Mouse (Mus musculus) heart, embryonic 11.5 days (tissue): ENCODE measurements around the gene Dmkn. TPM values are rescaled to one million over a fixed set of nuclear protein-coding genes. Genes with fewer than 3 reads are reported as not detected.

Experiments used
- ATAC-seq: fragments of 200-750 bp; cut with Nextera tagmentation; replicated peaks from 2 replicates; pipeline ENCODE4 v1.8.0; 2017; ENCODE audit warnings: moderate library complexity; ENCODE audit not compliant: insufficient number of reproducible peaks, low FRiP score, low TSS enrichment
- H3K27ac ChIP-seq: fragments of 300-500 bp; sonication (generic); 2 replicates; pipeline ENCODE4 v1.5.1; 2014; ENCODE audit warnings: mild to moderate bottlenecking, low read depth, low read length
- H3K27me3 ChIP-seq: fragments of 300-500 bp; sonication (generic); 2 replicates; pipeline ENCODE4 v1.6.1; 2014; ENCODE audit warnings: mild to moderate bottlenecking, low read length, mixed read lengths; ENCODE audit not compliant: control insufficient read depth, insufficient read depth
- H3K36me3 ChIP-seq: fragments of 300-500 bp; sonication (generic); 2 replicates; pipeline ENCODE4 v1.6.1; 2014; ENCODE audit warnings: mild to moderate bottlenecking, low read length, moderate library complexity, mixed read lengths; ENCODE audit not compliant: control insufficient read depth, insufficient read depth
- H3K4me1 ChIP-seq: fragments of 300-500 bp; sonication (generic); 2 replicates; pipeline ENCODE4 v1.6.1; 2014; ENCODE audit warnings: low read length; ENCODE audit not compliant: control insufficient read depth, insufficient read depth
- H3K4me2 ChIP-seq: fragments of 300-500 bp; sonication (generic); 2 replicates; pipeline ENCODE4 v1.6.1; 2014; ENCODE audit warnings: mild to moderate bottlenecking, moderate library complexity
- H3K4me3 ChIP-seq: fragments of 300-500 bp; sonication (generic); 2 replicates; pipeline ENCODE4 v1.5.1; 2014; ENCODE audit warnings: low read depth, low read length
- H3K9ac ChIP-seq: fragments of 300-500 bp; sonication (generic); 2 replicates; pipeline ENCODE4 v1.6.1; 2014; ENCODE audit warnings: mild to moderate bottlenecking, low read depth, low read length, moderate library complexity
- H3K9me3 ChIP-seq: fragments of 300-500 bp; sonication (generic); replicated peaks from 2 replicates; pipeline ENCODE4 v1.6.1; 2016; ENCODE audit warnings: low read length; ENCODE audit not compliant: control insufficient read depth
- WGBS: fragments of 180-500 bp; shearing (Covaris S2); extraction: QIAGEN DNeasy Blood & Tissue Kit; methylation state at CpG from one replicate; pipeline ENCODE4 v1.1.7; 2014; ENCODE audit not compliant: insufficient replicate concordance; 5-methylcytosine and 5-hydroxymethylcytosine counted together
- polyA plus RNA-seq: library from polyadenylated mRNA; unstranded; fragments of >200 nt; fragmentation: Nextera tagmentation; extraction: Ambion mirVana; gene quantifications from 2 replicates; pipeline ENCODE4 v1.2.1, GENCODE M21; 2014

The Dmkn gene
- polyA plus RNA-seq, 1 experiment from 2014 or later, result 1.2 TPM

GRCm38 (mm10) chr7:30791921-30792320 is 28.4 kb downstream of the Dmkn start:
- Histone ChIP-seq H3K4me3 (no peak overlapping the region), H3K27me3 (peaks cover 6% of the 10 kb centered on the region), H3K4me1 (no peaks in the 10 kb centered on the region), H3K27ac (no peak overlapping the region), H3K9ac (no peak overlapping the region), H3K36me3 (no peaks in the 10 kb centered on the region), H3K4me2 (no peak overlapping the region), H3K9me3 (no peaks in the 10 kb centered on the region)
- WGBS, result 16% methylated on average over 9 of the region's 9 CpGs
- no peak for ATAC-seq

GRCm38 (mm10) chr7:30794921-30795320 is 31.4 kb downstream of the Dmkn start:
- Histone ChIP-seq H3K27ac (no peak overlapping the region), H3K4me1 (no peaks in the 10 kb centered on the region), H3K9me3 (no peaks in the 10 kb centered on the region), H3K27me3 (peaks cover 2% of the 10 kb centered on the region; the same call in 1 of the 2 replicates), H3K36me3 (no peaks in the 10 kb centered on the region), H3K9ac (no peak overlapping the region), H3K4me2 (no peak overlapping the region), H3K4me3 (no peak overlapping the region)
- ATAC-seq, result no peak

- no peaks in the 10 kb centered on the region for H3K4me1 ChIP-seq
- no peaks in the 10 kb centered on the region; the same call in 1 of the 2 replicates for H3K9me3 ChIP-seq
- ATAC-seq, result no peak
- H3K27ac ChIP-seq, result no peak overlapping the region
- no peak overlapping the region for H3K4me3 ChIP-seq
- no peak overlapping the region for H3K4me2 ChIP-seq
- 84% methylated on average over 1 of the region's 1 CpGs for WGBS
- H3K9ac ChIP-seq, result no peak overlapping the region
- H3K36me3 ChIP-seq, result no peaks in the 10 kb centered on the region
- H3K27me3 ChIP-seq, result no peaks in the 10 kb centered on the region
Measured at GRCm38 (mm10) chr7:30796790-30797189, 33.2 kb downstream of the Dmkn start.

GRCm38 (mm10) chr7:30800653-30801052 is 37.1 kb downstream of the Dmkn start:
- no peak for ATAC-seq
- no peak overlapping the region for H3K4me3 ChIP-seq

GRCm38 (mm10) chr7:30803256-30803655 is 39.7 kb downstream of the Dmkn start:
- Histone ChIP-seq H3K36me3 (no peaks in the 10 kb centered on the region), H3K9ac (no peak overlapping the region), H3K4me3 (no peak overlapping the region), H3K27ac (no peak overlapping the region), H3K27me3 (no peaks in the 10 kb centered on the region), H3K4me1 (no peaks in the 10 kb centered on the region), H3K4me2 (no peak overlapping the region), H3K9me3 (peaks cover 2% of the 10 kb centered on the region; the same call in 1 of the 2 replicates)
- WGBS, result 84% methylated on average over 3 of the region's 3 CpGs
- no peak for ATAC-seq

More at GRCm38 (mm10) chr7:30800653-30801052, 37.1 kb downstream of the Dmkn start:
- Histone ChIP-seq H3K27me3 (no peaks in the 10 kb centered on the region), H3K4me2 (no peak overlapping the region), H3K4me1 (no peaks in the 10 kb centered on the region), H3K9ac (no peak overlapping the region), H3K27ac (no peak overlapping the region), H3K9me3 (peaks cover 2% of the 10 kb centered on the region; the same call in 1 of the 2 replicates), H3K36me3 (no peaks in the 10 kb centered on the region)

- Histone ChIP-seq H3K27ac (no peak overlapping the region), H3K4me3 (no peak overlapping the region), H3K9ac (no peak overlapping the region), H3K9me3 (peaks cover 2% of the 10 kb centered on the region; the same call in 1 of the 2 replicates), H3K4me1 (no peaks in the 10 kb centered on the region), H3K27me3 (no peaks in the 10 kb centered on the region), H3K4me2 (no peak overlapping the region), H3K36me3 (no peaks in the 10 kb centered on the region)
- WGBS, result 74% methylated on average over 9 of the region's 9 CpGs
- ATAC-seq, result no peak
Measured at GRCm38 (mm10) chr7:30804026-30804715, 40.6 kb downstream of the Dmkn start.

- Histone ChIP-seq H3K4me2 (no peak overlapping the region), H3K9me3 (0 out of 2 replicates have a peak, but pooled peaks cover 2% of the 10 kb centered on the region), H3K4me3 (no peak overlapping the region), H3K9ac (no peak overlapping the region), H3K4me1 (no peaks in the 10 kb centered on the region), H3K27ac (no peak overlapping the region), H3K27me3 (no peaks in the 10 kb centered on the region), H3K36me3 (no peaks in the 10 kb centered on the region)
- 42% methylated on average over 6 of the region's 6 CpGs for WGBS
- ATAC-seq, result no peak
Measured at GRCm38 (mm10) chr7:30805924-30806323, 42.4 kb downstream of the Dmkn start.

GRCm38 (mm10) chr7:30810319-30810718 is 46.8 kb downstream of the Dmkn start:
- ATAC-seq, result no peak

GRCm38 (mm10) chr7:30811757-30812290 is 48.3 kb downstream of the Dmkn start:
- 47% methylated on average over 9 of the region's 9 CpGs for WGBS
- ATAC-seq, result no peak
- no peak overlapping the region for H3K9ac ChIP-seq
- H3K36me3 ChIP-seq, result no peaks in the 10 kb centered on the region
- no peak overlapping the region for H3K27ac ChIP-seq
- H3K27me3 ChIP-seq, result no peaks in the 10 kb centered on the region
- H3K4me1 ChIP-seq, result no peaks in the 10 kb centered on the region
- no peaks in the 10 kb centered on the region for H3K9me3 ChIP-seq
- H3K4me2 ChIP-seq, result no peak overlapping the region
- H3K4me3 ChIP-seq, result no peak overlapping the region

More at GRCm38 (mm10) chr7:30810319-30810718, 46.8 kb downstream of the Dmkn start:
- Histone ChIP-seq H3K4me3 (no peak overlapping the region), H3K4me2 (no peak overlapping the region), H3K27ac (no peak overlapping the region), H3K9me3 (no peaks in the 10 kb centered on the region), H3K4me1 (no peaks in the 10 kb centered on the region), H3K27me3 (no peaks in the 10 kb centered on the region), H3K36me3 (no peaks in the 10 kb centered on the region), H3K9ac (no peak overlapping the region)
- 49% methylated on average over 6 of the region's 6 CpGs for WGBS
